Mouse (Mus musculus) heart, embryonic 11.5 days (tissue): ENCODE results near the gene Zbtb5. TPM values are rescaled to one million over a fixed set of nuclear protein-coding genes. Genes with fewer than 3 reads are reported as not detected.

Experiments used
- ATAC-seq: fragments of 200-750 bp; cut with Nextera tagmentation; replicated peaks from 2 replicates; pipeline ENCODE4 v1.8.0; 2017; ENCODE audit warnings: moderate library complexity; ENCODE audit not compliant: insufficient number of reproducible peaks, low FRiP score, low TSS enrichment
- H3K27ac ChIP-seq: fragments of 300-500 bp; sonication (generic); 2 replicates; pipeline ENCODE4 v1.5.1; 2014; ENCODE audit warnings: mild to moderate bottlenecking, low read depth, low read length
- H3K27me3 ChIP-seq: fragments of 300-500 bp; sonication (generic); 2 replicates; pipeline ENCODE4 v1.6.1; 2014; ENCODE audit warnings: mild to moderate bottlenecking, low read length, mixed read lengths; ENCODE audit not compliant: control insufficient read depth, insufficient read depth
- H3K36me3 ChIP-seq: fragments of 300-500 bp; sonication (generic); 2 replicates; pipeline ENCODE4 v1.6.1; 2014; ENCODE audit warnings: mild to moderate bottlenecking, low read length, moderate library complexity, mixed read lengths; ENCODE audit not compliant: control insufficient read depth, insufficient read depth
- H3K4me1 ChIP-seq: fragments of 300-500 bp; sonication (generic); 2 replicates; pipeline ENCODE4 v1.6.1; 2014; ENCODE audit warnings: low read length; ENCODE audit not compliant: control insufficient read depth, insufficient read depth
- H3K4me2 ChIP-seq: fragments of 300-500 bp; sonication (generic); 2 replicates; pipeline ENCODE4 v1.6.1; 2014; ENCODE audit warnings: mild to moderate bottlenecking, moderate library complexity
- H3K4me3 ChIP-seq: fragments of 300-500 bp; sonication (generic); 2 replicates; pipeline ENCODE4 v1.5.1; 2014; ENCODE audit warnings: low read depth, low read length
- H3K9ac ChIP-seq: fragments of 300-500 bp; sonication (generic); 2 replicates; pipeline ENCODE4 v1.6.1; 2014; ENCODE audit warnings: mild to moderate bottlenecking, low read depth, low read length, moderate library complexity
- H3K9me3 ChIP-seq: fragments of 300-500 bp; sonication (generic); replicated peaks from 2 replicates; pipeline ENCODE4 v1.6.1; 2016; ENCODE audit warnings: low read length; ENCODE audit not compliant: control insufficient read depth
- WGBS: fragments of 180-500 bp; shearing (Covaris S2); extraction: QIAGEN DNeasy Blood & Tissue Kit; methylation state at CpG from one replicate; pipeline ENCODE4 v1.1.7; 2014; ENCODE audit not compliant: insufficient replicate concordance; 5-methylcytosine and 5-hydroxymethylcytosine counted together
- polyA plus RNA-seq: library from polyadenylated mRNA; unstranded; fragments of >200 nt; fragmentation: Nextera tagmentation; extraction: Ambion mirVana; gene quantifications from 2 replicates; pipeline ENCODE4 v1.2.1, GENCODE M21; 2014

The Zbtb5 gene
- polyA plus RNA-seq, 1 experiment from 2014 or later, result 16.3 TPM

GRCm38 (mm10) chr4:45018452-45018980 lies 6.3 kb upstream of the Zbtb5 start, which contains the start of gene Polr1e:
TSS of gene Polr1e (plus strand) at chr4:45018583.
- Histone ChIP-seq H3K36me3 (no peaks in the 10 kb centered on the region), H3K27me3 (no peaks in the 10 kb centered on the region), H3K9ac (peak within 1 kb of the TSS; percentile 72), H3K4me3 (peak within 1 kb of the TSS; percentile 70), H3K4me2 (peak within 1 kb of the TSS; percentile 75), H3K27ac (no peak within 1 kb of the TSS), H3K9me3 (no peaks in the 10 kb centered on the region), H3K4me1 (peaks cover 13% of the 10 kb centered on the region)
- ATAC-seq, result peak; percentile 89
- under 1% methylated on average over 29 of the region's 29 CpGs for WGBS

GRCm38 (mm10) chr4:45015615-45016014 lies 3.4 kb upstream of the Zbtb5 start:
- ATAC-seq, result no peak
- 0 out of 2 replicates have a peak overlapping the region, but pooled peaks have one; percentile 13 for H3K9ac ChIP-seq
- no peaks in the 10 kb centered on the region for H3K27me3 ChIP-seq

GRCm38 (mm10) chr4:45013537-45013936 lies 1.3 kb upstream of the Zbtb5 start:
- no peaks in the 10 kb centered on the region for H3K36me3 ChIP-seq
- H3K9me3 ChIP-seq, result no peaks in the 10 kb centered on the region
- peaks cover 14% of the 10 kb centered on the region; the same call in 1 of the 2 replicates for H3K4me1 ChIP-seq
- H3K27ac ChIP-seq, result peak overlapping the region; percentile 87
- ATAC-seq, result no peak
- WGBS, result 2% methylated on average over 2 of the region's 2 CpGs
- H3K4me2 ChIP-seq, result peak overlapping the region; percentile 74
- H3K4me3 ChIP-seq, result peak overlapping the region; percentile 64
- H3K9ac ChIP-seq, result peak overlapping the region; percentile 79; the same call in 1 of the 2 replicates
- H3K27me3 ChIP-seq, result no peaks in the 10 kb centered on the region

More at GRCm38 (mm10) chr4:45015615-45016014, 3.4 kb upstream of the Zbtb5 start:
- WGBS, result 9% methylated on average over 3 of the region's 3 CpGs
- no peaks in the 10 kb centered on the region for H3K9me3 ChIP-seq
- H3K4me1 ChIP-seq, result peaks cover 22% of the 10 kb centered on the region
- no peak overlapping the region for H3K4me3 ChIP-seq
- no peak overlapping the region for H3K27ac ChIP-seq
- H3K4me2 ChIP-seq, result no peak overlapping the region
- no peaks in the 10 kb centered on the region for H3K36me3 ChIP-seq

GRCm38 (mm10) chr4:45013031-45013431 lies 819 bp upstream of the Zbtb5 start:
- H3K27ac ChIP-seq, result peak overlapping the region; percentile 87
- ATAC-seq, result no peak
- peaks cover 14% of the 10 kb centered on the region; the same call in 1 of the 2 replicates for H3K4me1 ChIP-seq
- H3K4me2 ChIP-seq, result peak overlapping the region; percentile 74
- no peaks in the 10 kb centered on the region for H3K36me3 ChIP-seq
- 3% methylated on average over 13 of the region's 13 CpGs for WGBS
- H3K4me3 ChIP-seq, result peak overlapping the region; percentile 64
- no peaks in the 10 kb centered on the region for H3K27me3 ChIP-seq
- no peaks in the 10 kb centered on the region for H3K9me3 ChIP-seq
- H3K9ac ChIP-seq, result peak overlapping the region; percentile 79

GRCm38 (mm10) chr4:45011581-45012104 lies 569 bp downstream of the Zbtb5 start:
- WGBS, result 0% methylated on average over 31 of the region's 31 CpGs
- Histone ChIP-seq H3K36me3 (no peaks in the 10 kb centered on the region), H3K27ac (peak overlapping the region; percentile 96)

GRCm38 (mm10) chr4:45010806-45011415 lies 1.3 kb downstream of the Zbtb5 start:
- Histone ChIP-seq H3K27ac (peak overlapping the region; percentile 96; the same call in 1 of the 2 replicates), H3K9me3 (no peaks in the 10 kb centered on the region), H3K4me2 (peak overlapping the region; percentile 83), H3K9ac (peak overlapping the region; percentile 91), H3K36me3 (no peaks in the 10 kb centered on the region), H3K4me1 (peaks cover 14% of the 10 kb centered on the region; the same call in 1 of the 2 replicates), H3K27me3 (no peaks in the 10 kb centered on the region), H3K4me3 (peak overlapping the region; percentile 71)
- 19% methylated on average over 11 of the region's 11 CpGs for WGBS
- no peak for ATAC-seq

More at GRCm38 (mm10) chr4:45011581-45012104, 569 bp downstream of the Zbtb5 start:
- H3K4me2 ChIP-seq, result peak overlapping the region; percentile 83
- peak; percentile 64 for ATAC-seq
- peaks cover 14% of the 10 kb centered on the region; the same call in 1 of the 2 replicates for H3K4me1 ChIP-seq
- H3K9me3 ChIP-seq, result no peaks in the 10 kb centered on the region
- peak overlapping the region; percentile 91 for H3K9ac ChIP-seq
- H3K4me3 ChIP-seq, result peak overlapping the region; percentile 71
- H3K27me3 ChIP-seq, result no peaks in the 10 kb centered on the region

- Histone ChIP-seq H3K4me3 (no peak overlapping the region), H3K4me1 (peaks cover 4% of the 10 kb centered on the region; the same call in 1 of the 2 replicates), H3K9ac (no peak overlapping the region), H3K27ac (no peak overlapping the region), H3K9me3 (no peaks in the 10 kb centered on the region), H3K36me3 (no peaks in the 10 kb centered on the region), H3K27me3 (no peaks in the 10 kb centered on the region), H3K4me2 (no peak overlapping the region)
- ATAC-seq, result no peak
- WGBS, result 64% methylated on average over 3 of the region's 3 CpGs
These were observed 6.8 kb downstream of the Zbtb5 start for GRCm38 (mm10) chr4:45005452-45005851.

- no peak overlapping the region for H3K9ac ChIP-seq
- 86% methylated on average over 6 of the region's 6 CpGs for WGBS
- no peak overlapping the region for H3K4me2 ChIP-seq
- no peaks in the 10 kb centered on the region for H3K9me3 ChIP-seq
- no peak for ATAC-seq
- H3K4me1 ChIP-seq, result 0 out of 2 replicates have a peak, but pooled peaks cover 4% of the 10 kb centered on the region
- no peak overlapping the region for H3K4me3 ChIP-seq
- H3K36me3 ChIP-seq, result no peaks in the 10 kb centered on the region
- H3K27me3 ChIP-seq, result no peaks in the 10 kb centered on the region
- no peak overlapping the region for H3K27ac ChIP-seq
These were observed 12.2 kb downstream of the Zbtb5 start for GRCm38 (mm10) chr4:45000001-45000400.
